Mouse (Mus musculus) heart, embryonic 14.5 days (tissue): Measurements from ENCODE around the gene Mindy1. TPM values are rescaled to one million over a fixed set of nuclear protein-coding genes. Genes with fewer than 3 reads are reported as not detected.

Source experiments
- ATAC-seq: fragments of 200-750 bp; cut with Nextera tagmentation; 2 replicates; pipeline ENCODE4 v1.8.0; 2017; ENCODE audit warnings: low read depth, moderate TSS enrichment; ENCODE audit not compliant: insufficient number of reproducible peaks, insufficient read depth, low FRiP score
- H3K27ac ChIP-seq, 2 experiments: fragments of 200-500 bp in 1 of 2; fragments of 300-500 bp in 1 of 2; sonication (generic) in 1 of 2; replicated peaks in 1 of 2; 2 replicates each; pipeline ENCODE4 v1.5.1; 2012 to 2014; ENCODE audit warnings: low read depth in 2 of 2, low read length in 2 of 2, control low read depth in 1 of 2, mild to moderate bottlenecking in 1 of 2, mixed read lengths in 1 of 2; ENCODE audit not compliant: control insufficient read depth in 1 of 2, insufficient read depth in 1 of 2
- H3K27me3 ChIP-seq: fragments of 300-500 bp; sonication (generic); 2 replicates; pipeline ENCODE4 v1.6.1; 2014; ENCODE audit warnings: mild to moderate bottlenecking, low read length, control low read depth; ENCODE audit not compliant: control insufficient read depth, insufficient read depth
- H3K36me3 ChIP-seq: fragments of 300-500 bp; sonication (generic); 2 replicates; pipeline ENCODE4 v1.6.1; 2014; ENCODE audit warnings: mild to moderate bottlenecking, control low read depth, low read length, mixed read lengths; ENCODE audit not compliant: control insufficient read depth, insufficient read depth
- H3K4me1 ChIP-seq, 2 experiments: fragments of 200-500 bp in 1 of 2; fragments of 300-500 bp in 1 of 2; sonication (generic) in 1 of 2; 2 replicates each; pipeline ENCODE4 v1.6.1; 2012 to 2014; ENCODE audit warnings: low read length in 2 of 2, control low read depth in 1 of 2, mixed read lengths in 1 of 2; ENCODE audit not compliant: control insufficient read depth in 2 of 2, insufficient read depth in 2 of 2
- H3K4me2 ChIP-seq: fragments of 300-500 bp; sonication (generic); 2 replicates; pipeline ENCODE4 v1.6.1; 2014; ENCODE audit warnings: mild to moderate bottlenecking, low read length
- H3K4me3 ChIP-seq, 2 experiments: fragments of 200-500 bp in 1 of 2; fragments of 300-500 bp in 1 of 2; sonication (generic) in 1 of 2; 2 replicates each; pipeline ENCODE4 v1.5.1; 2012 to 2014; ENCODE audit warnings: low read length in 2 of 2, mild to moderate bottlenecking in 2 of 2, control low read depth in 1 of 2, low read depth in 1 of 2, moderate library complexity in 1 of 2; ENCODE audit not compliant: control insufficient read depth in 1 of 2, insufficient read depth in 1 of 2
- H3K9ac ChIP-seq: fragments of 300-500 bp; sonication (generic); 2 replicates; pipeline ENCODE4 v1.6.1; 2014; ENCODE audit warnings: mild to moderate bottlenecking, low read length
- H3K9me3 ChIP-seq: fragments of 300-500 bp; sonication (generic); 2 replicates; pipeline ENCODE4 v1.6.1; 2016; ENCODE audit warnings: low read length, control low read depth; ENCODE audit not compliant: control insufficient read depth
- WGBS: fragments of 180-500 bp; shearing (Covaris S2); extraction: QIAGEN DNeasy Blood & Tissue Kit; methylation state at CpG from one replicate; pipeline ENCODE4 v1.1.7; 2014; 5-methylcytosine and 5-hydroxymethylcytosine counted together
- polyA plus RNA-seq: library from polyadenylated mRNA; unstranded; fragments of >200 nt; fragmentation: Nextera tagmentation; extraction: Ambion mirVana; gene quantifications from 2 replicates; pipeline ENCODE4 v1.2.1, GENCODE M21; 2014

Gene Mindy1
- polyA plus RNA-seq, 1 experiment from 2014 or later, result 28.8 TPM

GRCm38 (mm10) chr3:95307100-95307499 is 26.0 kb downstream of the Mindy1 start, which contains the start of gene Anxa9:
TSS of gene Anxa9 (minus strand) at chr3:95307176.
- Histone ChIP-seq H3K4me1 (peaks cover 5 to 10% of the 10 kb centered on the region in 2 experiments; a peak in 3 of 4 replicates), H3K36me3 (no peaks in the 10 kb centered on the region), H3K27me3 (no peaks in the 10 kb centered on the region), H3K9ac (no peak within 1 kb of the TSS), H3K27ac (no peak within 1 kb of the TSS), H3K4me2 (no peak within 1 kb of the TSS), H3K9me3 (no peaks in the 10 kb centered on the region), H3K4me3 (no peak within 1 kb of the TSS)
- ATAC-seq, result no peak
- 50% methylated on average over 7 of the region's 7 CpGs for WGBS

DNA sequence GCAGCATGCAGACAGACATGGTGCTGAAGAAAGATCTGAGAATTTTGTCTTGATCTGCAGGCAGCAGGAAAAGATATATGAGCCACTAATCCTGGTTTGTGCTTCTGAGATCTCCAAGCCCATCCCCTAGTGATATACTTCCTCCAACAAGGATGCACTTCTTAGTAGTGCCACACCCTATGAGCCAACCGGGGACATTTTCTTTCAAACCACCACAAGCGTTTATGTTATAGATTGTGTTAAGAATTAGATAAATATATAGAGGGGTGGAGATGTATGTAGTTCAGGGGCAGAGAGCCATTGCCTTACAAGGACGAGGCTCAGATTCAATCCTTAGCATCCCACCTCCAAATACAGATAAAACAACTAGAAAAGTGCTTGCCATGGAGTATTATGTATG is 29.4 kb downstream of the Mindy1 start:
- no peak overlapping the region for H3K4me3 ChIP-seq
- no peak overlapping the region for H3K4me2 ChIP-seq
- H3K4me1 ChIP-seq, result peaks cover 5 to 10% of the 10 kb centered on the region in 2 experiments; a peak in 3 of 4 replicates
- H3K9ac ChIP-seq, result no peak overlapping the region
- ATAC-seq, result no peak
- no peaks in the 10 kb centered on the region for H3K9me3 ChIP-seq
- no peaks in the 10 kb centered on the region for H3K36me3 ChIP-seq
- WGBS, result 54% methylated on average over 3 of the region's 3 CpGs
- H3K27me3 ChIP-seq, result no peaks in the 10 kb centered on the region
- H3K27ac ChIP-seq, result no peak overlapping the region

GRCm38 (mm10) chr3:95310968-95311882 is 30.1 kb downstream of the Mindy1 start:
- no peak overlapping the region for H3K9ac ChIP-seq
- H3K4me2 ChIP-seq, result no peak overlapping the region
- H3K4me1 ChIP-seq, result peaks cover 8 to 11% of the 10 kb centered on the region in 2 experiments
- no peak overlapping the region for H3K4me3 ChIP-seq
- 64% methylated on average over 9 of the region's 9 CpGs for WGBS
- no peak for ATAC-seq
- no peaks in the 10 kb centered on the region for H3K27me3 ChIP-seq
- H3K27ac ChIP-seq, result no peak overlapping the region
- H3K9me3 ChIP-seq, result no peaks in the 10 kb centered on the region
- no peaks in the 10 kb centered on the region for H3K36me3 ChIP-seq

DNA sequence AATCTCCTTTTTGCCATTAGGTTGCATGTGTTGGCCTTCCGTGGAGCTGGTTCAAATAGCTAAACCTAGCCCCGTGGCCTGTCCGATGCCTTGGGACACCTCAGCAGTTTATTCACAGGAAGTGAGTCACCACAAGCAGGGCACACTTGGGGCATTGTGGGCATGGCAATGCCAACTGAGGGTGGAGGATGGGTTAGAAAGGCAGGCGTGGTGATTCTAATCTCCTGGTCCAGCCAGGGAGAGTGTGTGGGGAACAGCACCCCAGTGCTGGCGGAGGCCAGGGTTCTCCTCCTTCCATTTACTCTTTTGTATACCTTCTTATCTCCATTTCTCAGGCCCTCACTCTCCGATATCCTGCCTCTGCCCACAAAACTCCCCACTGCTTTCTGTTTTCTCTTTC is 31.5 kb downstream of the Mindy1 start:
- Histone ChIP-seq H3K4me1 (peaks cover 14 to 17% of the 10 kb centered on the region in 2 experiments), H3K36me3 (no peaks in the 10 kb centered on the region), H3K9ac (no peak overlapping the region), H3K27ac (no peak overlapping the region), H3K9me3 (no peaks in the 10 kb centered on the region), H3K4me3 (no peak overlapping the region), H3K27me3 (no peaks in the 10 kb centered on the region), H3K4me2 (no peak overlapping the region)
- WGBS, result 60% methylated on average over 6 of the region's 6 CpGs
- no peak for ATAC-seq

GRCm38 (mm10) chr3:95313476-95313875 is 32.3 kb downstream of the Mindy1 start:
- Histone ChIP-seq H3K9ac (no peak overlapping the region), H3K27ac (no peak overlapping the region), H3K4me1 (peaks cover 21 to 26% of the 10 kb centered on the region in 2 experiments), H3K27me3 (no peaks in the 10 kb centered on the region), H3K36me3 (no peaks in the 10 kb centered on the region), H3K9me3 (no peaks in the 10 kb centered on the region), H3K4me3 (no peak overlapping the region), H3K4me2 (no peak overlapping the region)
- ATAC-seq, result no peak
- 51% methylated on average over 7 of the region's 7 CpGs for WGBS

- H3K9me3 ChIP-seq, result no peaks in the 10 kb centered on the region
- peak overlapping the region; percentile 88 for H3K4me2 ChIP-seq
- ATAC-seq, result no peak
- peak overlapping the region in 1 of 2 experiments; percentile 96; a peak in 3 of 4 replicates for H3K4me3 ChIP-seq
- H3K4me1 ChIP-seq, result peaks cover 27 to 32% of the 10 kb centered on the region in 2 experiments
- no peaks in the 10 kb centered on the region for H3K36me3 ChIP-seq
- H3K27ac ChIP-seq, result 0 out of 4 replicates have a peak overlapping the region, but pooled peaks of 1 of the 2 experiments have one; percentile 95
- no peaks in the 10 kb centered on the region for H3K27me3 ChIP-seq
- 67% methylated on average over 6 of the region's 6 CpGs for WGBS
- H3K9ac ChIP-seq, result peak overlapping the region; percentile 99
Measured at GRCm38 (mm10) chr3:95314075-95314474, 32.9 kb downstream of the Mindy1 start.

DNA sequence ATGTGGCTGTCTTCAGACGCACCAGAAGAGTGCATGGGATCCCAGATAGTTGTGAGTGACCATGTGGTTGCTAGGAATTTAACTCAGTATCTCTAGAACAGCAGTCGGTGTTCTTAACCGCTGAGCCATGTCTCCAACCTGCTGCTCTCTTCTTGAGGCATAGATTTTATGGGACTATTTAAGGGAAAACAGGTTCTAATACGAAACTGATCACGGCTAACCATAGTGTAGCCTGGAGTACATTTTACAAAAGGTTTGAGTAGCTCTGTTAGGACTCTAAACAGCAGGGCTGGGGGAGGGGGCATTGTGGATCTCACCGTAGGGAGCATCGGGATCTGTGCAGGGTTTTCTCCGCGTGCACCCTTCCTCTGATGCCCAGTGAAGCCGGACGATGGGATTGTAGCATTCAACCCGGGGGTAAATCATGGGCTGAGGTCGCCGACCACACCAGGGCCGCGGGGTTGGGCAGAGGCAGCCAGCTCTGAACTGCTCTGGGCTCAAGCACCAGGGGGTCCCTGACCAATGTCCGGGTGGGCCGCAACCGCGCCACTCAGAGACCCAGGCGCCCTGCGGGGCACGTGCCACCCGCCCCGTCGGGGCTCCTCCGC is 33.4 kb downstream of the Mindy1 start, which contains the start of gene Cers2:
Gene Cers2 (plus strand): TSS at position 306 of the 608 bp plus-strand sequence.
- peak within 1 kb of the TSS; percentile 89 to 95 for H3K27ac ChIP-seq
- no peaks in the 10 kb centered on the region for H3K9me3 ChIP-seq
- H3K4me1 ChIP-seq, result peaks cover 29 to 35% of the 10 kb centered on the region in 2 experiments
- ATAC-seq, result no peak
- WGBS, result 3% methylated on average over 27 of the region's 27 CpGs
- peak within 1 kb of the TSS; percentile 81 to 96 for H3K4me3 ChIP-seq
- peak within 1 kb of the TSS; percentile 99 for H3K9ac ChIP-seq
- H3K4me2 ChIP-seq, result peak within 1 kb of the TSS; percentile 88
- H3K36me3 ChIP-seq, result no peaks in the 10 kb centered on the region
- no peaks in the 10 kb centered on the region for H3K27me3 ChIP-seq
